Mouse (Mus musculus) left cerebral cortex, postnatal 25 days (tissue): ENCODE data around the gene Tmem116. TPM values are rescaled to one million over a fixed set of nuclear protein-coding genes. Genes with fewer than 3 reads are reported as not detected.

Experiments used
- DNase-seq, 2 experiments: peaks; one replicate each; pipeline ENCODE4 v3.0.0; 2022; ENCODE audit warnings: low spot score in 2 of 2, mixed read lengths in 1 of 2
- intact Hi-C: fragments of 180-260 bp; cut with DNase I; formaldehyde crosslinking; loops from one replicate; pipeline ENCODE4 v1.15.1; 2025
- total RNA-seq, 2 experiments: library from RNA; stranded (reverse); gene quantifications; 2 replicates each; pipeline ENCODE4 v1.2.3; 2021

The Tmem116 gene
- total RNA-seq, 2 experiments from 2014 or later = 8.2 to 9.1 TPM

- DNase-seq = no peak
These were observed 75.3 kb downstream of the Tmem116 start for GRCm38 (mm10) chr5:121526961-121527360.

GRCm38 (mm10) chr5:121534521-121534920 lies 82.8 kb downstream of the Tmem116 start:
- intact Hi-C loops = no loop called here
- no peak for DNase-seq

More at GRCm38 (mm10) chr5:121526961-121527360, 75.3 kb downstream of the Tmem116 start:
- intact Hi-C loops = no loop called here

GRCm38 (mm10) chr5:121535116-121535515 lies 83.4 kb downstream of the Tmem116 start:
- intact Hi-C loops = no loop called here
- DNase-seq = no peak

- intact Hi-C loops = no loop called here
- DNase-seq = no peak
These were observed 85.3 kb downstream of the Tmem116 start for GRCm38 (mm10) chr5:121536921-121537555.

- intact Hi-C loops = no loop called here
- no peak for DNase-seq
These were observed 85.9 kb downstream of the Tmem116 start for GRCm38 (mm10) chr5:121537588-121537987.

GRCm38 (mm10) chr5:121540066-121540465 lies 88.4 kb downstream of the Tmem116 start:
- intact Hi-C loops = no loop called here
- DNase-seq = no peak

GRCm38 (mm10) chr5:121541235-121541634 lies 89.5 kb downstream of the Tmem116 start:
- no peak for DNase-seq
- intact Hi-C loops = no loop called here

- no peak for DNase-seq
- intact Hi-C loops = no loop called here
These were observed 91.7 kb downstream of the Tmem116 start for GRCm38 (mm10) chr5:121543370-121543769.

- intact Hi-C loops = no loop called here
- no peak for DNase-seq
These were observed 93.5 kb downstream of the Tmem116 start, which contains the start of the genes Adam1a and Gm42878 for GRCm38 (mm10) chr5:121544910-121545792. Gene Adam1a, minus strand, starts transcription at chr5:121545482. Gene Gm42878, minus strand, starts transcription at chr5:121545482.

GRCm38 (mm10) chr5:121545793-121546529 lies 94.3 kb downstream of the Tmem116 start, which contains the start of gene Mapkapk5:
Gene Mapkapk5, minus strand, starts transcription at chr5:121545905.
- peak; percentile 97 to 98 for DNase-seq
- intact Hi-C loops = loop anchor here (2.0 kb wide), 1 partner anchor 57 kb away; no protein-coding TSS in a partner anchor

- intact Hi-C loops = loop anchor here (2.0 kb wide), 1 partner anchor 56 kb away; no protein-coding TSS in a partner anchor
- peak; percentile 41 to 46 for DNase-seq
These were observed 94.8 kb downstream of the Tmem116 start for GRCm38 (mm10) chr5:121546530-121546895.

- no peak for DNase-seq
- intact Hi-C loops = loop anchor here (2.0 kb wide), 1 partner anchor 56 kb away; no protein-coding TSS in a partner anchor
These were observed 95.4 kb downstream of the Tmem116 start for GRCm38 (mm10) chr5:121547084-121547483.

GRCm38 (mm10) chr5:121549196-121549595 lies 97.5 kb downstream of the Tmem116 start:
- DNase-seq = no peak
- intact Hi-C loops = no loop called here

GRCm38 (mm10) chr5:121562436-121562835 lies 110.7 kb downstream of the Tmem116 start:
- intact Hi-C loops = no loop called here

GRCm38 (mm10) chr5:121564468-121564895 lies 112.8 kb downstream of the Tmem116 start:
- DNase-seq = peak; percentile 81 to 86
- intact Hi-C loops = loop anchor here (1.0 kb wide), 1 partner anchor 38 kb away; no protein-coding TSS in a partner anchor

More at GRCm38 (mm10) chr5:121562436-121562835, 110.7 kb downstream of the Tmem116 start:
- DNase-seq = no peak

- intact Hi-C loops = no loop called here
- DNase-seq = no peak
These were observed 114.5 kb downstream of the Tmem116 start for GRCm38 (mm10) chr5:121566035-121566681.

- no peak for DNase-seq
- intact Hi-C loops = no loop called here
These were observed 118.3 kb downstream of the Tmem116 start for GRCm38 (mm10) chr5:121569881-121570420.

GRCm38 (mm10) chr5:121570787-121571186 lies 119.1 kb downstream of the Tmem116 start:
- DNase-seq = no peak
- intact Hi-C loops = no loop called here
